Mouse (Mus musculus): ENCODE results near the gene Usp18. TPM values are rescaled to one million over a fixed set of nuclear protein-coding genes. Genes with fewer than 3 reads are reported as not detected.

The Usp18 gene
- polyA plus RNA-seq (2012; rRNA removed) = 5.9 and 9.7 TPM in 2 replicates

GRCm38 (mm10) chr6:121245127-121246036 lies at the start of gene Usp18:
Gene Usp18 (plus strand): TSS chr6:121245906.
- peak; percentile 96 for DNase-seq
- Histone ChIP-seq H3K4me3 (ENCODE audit: insufficient read depth, low read depth, low read length) (peak within 1 kb of the TSS; percentile 55), H3K27me3 (replicated peaks; ENCODE audit: control insufficient read depth, insufficient read depth, low read length) (no peaks in the 10 kb centered on the region), H3K4me1 (ENCODE audit: control insufficient read depth, insufficient read depth, low read length) (0 out of 2 replicates have a peak, but pooled peaks cover 4% of the 10 kb centered on the region), H3K36me3 (ENCODE audit: control insufficient read depth, insufficient read depth, low read length) (no peaks in the 10 kb centered on the region), H3K27ac (ENCODE audit: insufficient read depth, low read depth, low read length) (peak within 1 kb of the TSS; percentile 66)
- TF ChIP-seq POLR2A (IDR thresholded peaks at IDR 0.05; ENCODE audit: low read depth, low read length) = no peak
- 0 out of 2 replicates have a peak, but pooled peaks have one; percentile 4 for TF ChIP-seq CTCF (conservative IDR thresholded peaks at IDR 0.05; ENCODE audit: insufficient read depth, insufficient read length, low read depth, low read length)
- 6% methylated on average over 35 of the region's 35 CpGs for WGBS

GRCm38 (mm10) chr6:121197807-121198365 lies 47.8 kb upstream of the Usp18 start:
- H3K27ac ChIP-seq (ENCODE audit: insufficient read depth, low read depth, low read length) = no peak overlapping the region
- no peak overlapping the region for H3K4me3 ChIP-seq (ENCODE audit: insufficient read depth, low read depth, low read length)
- no peak for TF ChIP-seq POLR2A (IDR thresholded peaks at IDR 0.05; ENCODE audit: low read depth, low read length)
- TF ChIP-seq CTCF (conservative IDR thresholded peaks at IDR 0.05; ENCODE audit: insufficient read depth, insufficient read length, low read depth, low read length) = no peak
- peaks cover 2% of the 10 kb centered on the region; the same call in 1 of the 2 replicates for H3K36me3 ChIP-seq (ENCODE audit: control insufficient read depth, insufficient read depth, low read length)
- peak; percentile 60 for DNase-seq
- H3K27me3 ChIP-seq (replicated peaks; ENCODE audit: control insufficient read depth, insufficient read depth, low read length) = no peaks in the 10 kb centered on the region
- WGBS = 49% methylated on average over 9 of the region's 9 CpGs
- no peaks in the 10 kb centered on the region for H3K4me1 ChIP-seq (ENCODE audit: control insufficient read depth, insufficient read depth, low read length)

DNA sequence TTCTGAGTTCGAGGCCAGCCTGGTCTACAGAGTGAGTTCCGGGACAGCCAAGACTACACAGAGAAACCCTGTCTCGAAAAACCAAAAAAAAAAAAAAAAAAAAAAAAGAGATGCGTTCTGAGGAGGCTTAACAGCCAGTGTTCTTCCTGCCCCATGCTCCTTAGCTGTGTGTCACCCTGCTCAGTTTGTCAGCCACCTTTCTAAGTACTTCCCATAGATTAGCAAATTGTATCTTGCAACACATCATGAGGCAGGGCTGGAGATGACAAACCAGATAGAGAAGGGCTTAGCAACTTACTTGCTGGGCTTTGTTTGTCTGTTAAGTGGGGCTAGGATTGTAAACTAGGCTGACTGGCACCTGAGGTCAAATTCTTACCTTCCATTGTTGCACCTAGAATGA lies 45.2 kb upstream of the Usp18 start:
- 84% methylated on average over 4 of the region's 4 CpGs for WGBS

GRCm38 (mm10) chr6:121202026-121202425 lies 43.7 kb upstream of the Usp18 start:
- Histone ChIP-seq H3K36me3 (ENCODE audit: control insufficient read depth, insufficient read depth, low read length) (no peaks in the 10 kb centered on the region), H3K27ac (ENCODE audit: insufficient read depth, low read depth, low read length) (no peak overlapping the region), H3K27me3 (replicated peaks; ENCODE audit: control insufficient read depth, insufficient read depth, low read length) (no peaks in the 10 kb centered on the region), H3K4me1 (ENCODE audit: control insufficient read depth, insufficient read depth, low read length) (no peaks in the 10 kb centered on the region), H3K4me3 (ENCODE audit: insufficient read depth, low read depth, low read length) (no peak overlapping the region)
- no peak for DNase-seq
- 73% methylated on average over 5 of the region's 5 CpGs for WGBS
- TF ChIP-seq CTCF (conservative IDR thresholded peaks at IDR 0.05; ENCODE audit: insufficient read depth, insufficient read length, low read depth, low read length) (no peak), POLR2A (IDR thresholded peaks at IDR 0.05; ENCODE audit: low read depth, low read length) (no peak)

More for the DNA sequence above, 45.2 kb upstream of the Usp18 start:
- Histone ChIP-seq H3K4me3 (ENCODE audit: insufficient read depth, low read depth, low read length) (no peak overlapping the region), H3K27me3 (replicated peaks; ENCODE audit: control insufficient read depth, insufficient read depth, low read length) (no peaks in the 10 kb centered on the region), H3K4me1 (ENCODE audit: control insufficient read depth, insufficient read depth, low read length) (no peaks in the 10 kb centered on the region), H3K27ac (ENCODE audit: insufficient read depth, low read depth, low read length) (no peak overlapping the region), H3K36me3 (ENCODE audit: control insufficient read depth, insufficient read depth, low read length) (no peaks in the 10 kb centered on the region)
- TF ChIP-seq POLR2A (IDR thresholded peaks at IDR 0.05; ENCODE audit: low read depth, low read length) (no peak), CTCF (conservative IDR thresholded peaks at IDR 0.05; ENCODE audit: insufficient read depth, insufficient read length, low read depth, low read length) (no peak)
- DNase-seq = no peak

DNA sequence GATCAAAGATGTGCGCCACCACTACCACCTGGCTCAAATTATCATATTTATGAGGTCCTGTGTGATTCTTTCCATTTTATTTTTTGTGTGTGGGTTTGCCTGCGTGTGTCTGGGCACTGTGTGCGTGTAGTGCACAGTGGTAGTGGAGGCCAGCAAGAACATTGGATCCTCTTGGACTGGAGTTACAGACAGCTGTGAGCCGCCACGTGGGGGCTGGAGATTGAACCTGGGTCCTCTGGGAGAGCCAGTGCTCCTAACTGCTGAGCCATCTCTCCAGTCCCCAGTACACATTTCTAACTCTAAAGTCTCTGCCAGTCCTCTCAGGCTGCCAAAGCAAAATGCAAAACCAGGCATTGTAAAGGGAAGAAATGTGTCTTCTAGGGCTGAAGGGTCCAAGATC lies 39.2 kb upstream of the Usp18 start:
- H3K4me3 ChIP-seq (ENCODE audit: insufficient read depth, low read depth, low read length) = no peak overlapping the region
- no peak overlapping the region for H3K27ac ChIP-seq (ENCODE audit: insufficient read depth, low read depth, low read length)
- H3K4me1 ChIP-seq (ENCODE audit: control insufficient read depth, insufficient read depth, low read length) = no peaks in the 10 kb centered on the region
- TF ChIP-seq POLR2A (IDR thresholded peaks at IDR 0.05; ENCODE audit: low read depth, low read length) = no peak
- no peak for TF ChIP-seq CTCF (conservative IDR thresholded peaks at IDR 0.05; ENCODE audit: insufficient read depth, insufficient read length, low read depth, low read length)
- no peaks in the 10 kb centered on the region for H3K27me3 ChIP-seq (replicated peaks; ENCODE audit: control insufficient read depth, insufficient read depth, low read length)
- no peaks in the 10 kb centered on the region for H3K36me3 ChIP-seq (ENCODE audit: control insufficient read depth, insufficient read depth, low read length)
- WGBS = 84% methylated on average over 5 of the region's 5 CpGs
- DNase-seq = no peak

- 74% methylated on average over 2 of the region's 2 CpGs for WGBS
- no peaks in the 10 kb centered on the region for H3K4me1 ChIP-seq (ENCODE audit: control insufficient read depth, insufficient read depth, low read length)
- no peaks in the 10 kb centered on the region for H3K36me3 ChIP-seq (ENCODE audit: control insufficient read depth, insufficient read depth, low read length)
- no peak for TF ChIP-seq POLR2A (IDR thresholded peaks at IDR 0.05; ENCODE audit: low read depth, low read length)
- no peak for TF ChIP-seq CTCF (conservative IDR thresholded peaks at IDR 0.05; ENCODE audit: insufficient read depth, insufficient read length, low read depth, low read length)
- H3K27me3 ChIP-seq (replicated peaks; ENCODE audit: control insufficient read depth, insufficient read depth, low read length) = no peaks in the 10 kb centered on the region
- no peak for DNase-seq
- H3K4me3 ChIP-seq (ENCODE audit: insufficient read depth, low read depth, low read length) = no peak overlapping the region
- no peak overlapping the region for H3K27ac ChIP-seq (ENCODE audit: insufficient read depth, low read depth, low read length)
Measured at GRCm38 (mm10) chr6:121209584-121209983, 36.1 kb upstream of the Usp18 start.

All from kidney, adult 2 months (tissue).